Mouse (Mus musculus) central nervous system, embryonic 14 days (tissue): ENCODE data around the gene Olfr250. TPM values are rescaled to one million over a fixed set of nuclear protein-coding genes. Genes with fewer than 3 reads are reported as not detected.

ENCODE experiments used
- polyA plus RNA-seq: library from polyadenylated mRNA; depleted of rRNA; stranded (reverse); fragments of >200 nt; gene quantifications from 2 replicates; pipeline ENCODE4 v1.2.3, GENCODE M21; 2012; rRNA removed

Gene Olfr250
- not detected in 2 replicates for polyA plus RNA-seq

GRCm38 (mm10) chr9:38366596-38366995, at the start of gene Olfr250:
TSS of gene Olfr250 (plus strand) at chr9:38366896.

DNA sequence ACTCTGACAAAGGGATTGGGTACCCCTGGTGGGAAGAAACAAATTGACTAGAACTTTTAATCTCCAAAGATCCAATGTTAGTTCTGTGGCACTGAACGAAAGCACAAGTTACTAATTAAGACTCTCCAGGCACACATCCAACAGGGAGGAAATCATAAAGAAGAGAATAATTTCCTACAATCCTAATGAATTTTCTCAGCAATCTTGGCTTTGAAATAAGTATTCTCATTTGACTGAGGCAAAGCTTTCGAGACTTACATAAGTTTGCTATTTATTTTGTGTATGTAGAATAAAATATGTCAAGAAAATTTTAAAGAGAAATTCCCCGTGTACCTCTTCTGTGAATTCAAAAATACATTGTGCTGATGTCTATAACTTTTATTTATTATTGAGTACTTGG, 37.9 kb upstream of the Olfr250 start, which contains the start of gene Olfr25:
Gene Olfr25, plus strand, starts transcription at position 301 of the 400 bp plus-strand sequence.

DNA sequence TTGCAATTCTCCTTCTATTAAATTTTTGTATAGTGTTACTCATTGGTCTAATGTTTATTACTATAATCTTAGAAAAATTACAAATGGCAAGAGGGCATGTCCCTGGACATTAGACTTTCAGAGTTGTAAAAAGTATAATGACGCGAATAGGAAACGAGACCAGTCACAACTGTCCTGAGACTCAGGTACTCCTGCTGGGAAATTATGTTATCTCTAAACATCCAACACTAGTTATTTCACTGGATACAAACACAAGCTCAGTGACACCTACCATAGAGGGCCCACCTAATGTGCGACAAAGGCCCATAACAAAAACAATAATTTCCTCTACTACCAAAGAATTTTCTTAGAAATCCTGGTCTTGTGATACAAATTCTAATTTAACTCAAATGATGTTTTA, 18.6 kb upstream of the Olfr250 start, which contains the start of gene Olfr898:
Gene Olfr898, plus strand, starts transcription at position 301 of the 400 bp plus-strand sequence.

DNA sequence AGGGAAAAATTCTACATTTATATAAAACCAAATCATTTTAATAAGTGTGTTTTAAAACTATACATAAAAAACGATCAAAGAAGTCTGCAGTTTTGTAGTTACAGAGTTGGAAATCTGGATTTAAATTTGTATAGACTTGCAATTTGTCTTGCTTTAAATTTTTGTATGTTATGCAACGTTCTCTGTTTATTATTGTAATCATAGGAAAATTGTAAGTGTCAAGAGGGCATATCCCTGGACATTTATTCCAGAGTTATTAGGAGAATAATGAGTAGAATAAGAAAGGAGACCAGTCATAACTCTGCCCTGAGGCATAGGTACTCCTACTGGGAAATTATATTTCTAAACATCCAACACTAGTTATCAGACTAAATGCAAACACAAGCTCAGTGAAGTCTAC, 10.1 kb downstream of the Olfr250 start, which contains the start of gene Olfr251:
Gene Olfr251, plus strand, starts transcription at position 301 of the 400 bp plus-strand sequence.

DNA sequence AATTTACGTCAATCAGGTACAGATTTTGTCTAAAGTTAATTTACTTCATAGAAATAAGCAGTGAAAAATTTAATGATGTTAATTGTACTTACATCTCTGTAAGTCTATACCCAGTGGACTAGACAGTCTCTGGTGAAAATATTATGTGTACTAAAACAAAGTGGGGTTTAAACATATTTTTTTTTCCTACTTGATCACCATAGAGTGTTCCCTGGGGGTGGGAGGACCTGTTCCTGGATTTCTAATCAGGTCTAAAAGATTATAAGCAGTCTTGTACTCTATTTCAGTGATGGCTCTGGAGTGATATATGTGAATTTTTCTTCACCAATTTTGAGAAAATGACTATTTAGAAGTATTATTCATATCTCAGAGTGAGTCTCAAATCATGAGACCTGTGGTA, 34.7 kb downstream of the Olfr250 start, which contains the start of gene Olfr147:
Gene Olfr147, plus strand, starts transcription at position 301 of the 400 bp plus-strand sequence.

Other genes starting within 250 kb of the Olfr250 start
- gene Olfr890, start 224.4 kb upstream of the Olfr250 start, polyA plus RNA-seq = not detected in 2 replicates
- gene Olfr891, start 186.1 kb upstream of the Olfr250 start, polyA plus RNA-seq = not detected in 2 replicates
- gene Olfr893, start 158.5 kb upstream of the Olfr250 start, polyA plus RNA-seq = not detected in 2 replicates
- not detected in 2 replicates for gene Olfr894, start 148.8 kb upstream of the Olfr250 start, polyA plus RNA-seq
- not detected in 2 replicates for gene Olfr143, start 114.1 kb upstream of the Olfr250 start, polyA plus RNA-seq
- gene Olfr895, start 99.0 kb upstream of the Olfr250 start, polyA plus RNA-seq = not detected in 2 replicates
- gene Olfr896-ps1, start 75.8 kb upstream of the Olfr250 start, polyA plus RNA-seq = not detected in 2 replicates
- gene Olfr25, start 37.8 kb upstream of the Olfr250 start, polyA plus RNA-seq = not detected in 2 replicates
- gene Olfr898, start 18.5 kb upstream of the Olfr250 start, polyA plus RNA-seq = not detected in 2 replicates
- gene Olfr251, start 10.2 kb downstream of the Olfr250 start, polyA plus RNA-seq = not detected in 2 replicates
- not detected in 2 replicates for gene Olfr147, start 34.8 kb downstream of the Olfr250 start, polyA plus RNA-seq
- gene Olfr901, start 62.6 kb downstream of the Olfr250 start, polyA plus RNA-seq = not detected in 2 replicates
- not detected in 2 replicates for gene Olfr902, start 80.8 kb downstream of the Olfr250 start, polyA plus RNA-seq
- not detected in 2 replicates for gene Olfr904, start 96.2 kb downstream of the Olfr250 start, polyA plus RNA-seq
- gene Olfr905, start 104.2 kb downstream of the Olfr250 start, polyA plus RNA-seq = not detected in 2 replicates
- not detected in 2 replicates for gene Olfr906, start 120.2 kb downstream of the Olfr250 start, polyA plus RNA-seq
- gene Olfr907, start 128.9 kb downstream of the Olfr250 start, polyA plus RNA-seq = not detected in 2 replicates
- not detected in 2 replicates for gene Olfr911-ps1, start 154.7 kb downstream of the Olfr250 start, polyA plus RNA-seq
- gene Olfr910, start 171.0 kb downstream of the Olfr250 start, polyA plus RNA-seq = not detected in 2 replicates
- gene Olfr912, start 213.3 kb downstream of the Olfr250 start, polyA plus RNA-seq = not detected in 2 replicates
- not detected in 2 replicates for gene Olfr913, start 225.9 kb downstream of the Olfr250 start, polyA plus RNA-seq
- not detected in 2 replicates for gene Olfr914, start 238.2 kb downstream of the Olfr250 start, polyA plus RNA-seq